In the genomic region with DNA sequence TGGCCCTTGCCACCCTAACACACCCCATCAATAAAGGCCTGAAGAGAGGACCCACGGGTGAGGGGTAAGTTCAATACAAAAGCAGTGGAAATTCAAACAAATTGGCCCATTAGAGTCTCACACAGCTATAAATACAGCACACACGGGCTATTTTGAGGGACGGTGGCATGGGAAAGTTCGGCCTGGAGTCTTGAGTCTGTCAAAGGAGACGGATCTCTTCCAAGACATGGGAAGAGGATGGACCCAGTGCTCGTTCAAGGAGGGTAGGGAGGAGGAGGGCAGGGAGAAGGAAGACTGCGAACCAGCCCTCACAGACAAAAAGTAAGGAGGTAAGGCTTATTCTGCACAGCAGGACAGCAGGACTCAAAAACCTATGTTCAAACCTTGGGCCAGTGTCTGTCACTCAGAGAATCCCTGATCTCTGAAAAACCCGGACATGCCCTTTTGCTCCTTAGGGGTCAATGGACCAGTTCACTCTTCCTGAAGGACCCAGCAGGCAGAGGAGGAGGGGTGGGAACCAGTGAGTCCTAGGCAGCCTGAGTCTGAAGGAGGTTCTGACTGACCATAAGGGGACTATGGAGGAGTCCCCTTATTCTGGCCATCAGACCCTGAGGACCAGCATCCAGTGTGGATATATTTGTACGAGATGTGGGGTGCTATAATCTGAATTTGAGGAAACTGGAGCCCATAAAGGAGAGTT, we compare ENCODE assay signal across 12 mouse cellular contexts.
A peak's percentile ranks its signal among the peaks of the same experiment; 100 is the strongest.
DNase-seq lines count a peak whose midpoint lies in the region; ATAC-seq and TF ChIP-seq lines count a peak whose summit lies in the region.
"Had no signal": no experiment of that assay in that cellular context is flagged by ENCODE, and none has a peak within 500 bp of the region (broad histone marks: within the 10 kb centered on the region; RNA-seq: fewer than 3 reads in every experiment).

No protein-coding gene starts in this region.

- no peak overlapping the region for H3K4me2 ChIP-seq in heart, embryonic 13.5 days
- no peak overlapping the region for H3K4me2 ChIP-seq in lung, postnatal 0 days (replicated peaks; ENCODE audit: low read depth, low read length)
- no peak overlapping the region for H3K4me2 ChIP-seq in forebrain, embryonic 12.5 days
- no peak overlapping the region for H3K4me2 ChIP-seq in neural tube, embryonic 11.5 days (ENCODE audit: low read depth)

- no peak overlapping the region for H3K4me3 ChIP-seq in heart, embryonic 13.5 days
- H3K4me3 ChIP-seq in lung, postnatal 0 days (ENCODE audit: low read depth, low read length): no peak overlapping the region
- no peak overlapping the region for H3K4me3 ChIP-seq in forebrain, embryonic 12.5 days (replicated peaks)
- H3K4me3 ChIP-seq in neural tube, embryonic 11.5 days (ENCODE audit: low read depth, low read length): no peak overlapping the region
- H3K4me3 ChIP-seq: myocyte had no signal

- no peaks in the 10 kb centered on the region for H3K9me3 ChIP-seq in heart, embryonic 13.5 days
- H3K9me3 ChIP-seq in lung, postnatal 0 days (ENCODE audit: low read length): no peaks in the 10 kb centered on the region
- H3K9me3 ChIP-seq in forebrain, embryonic 12.5 days: no peaks in the 10 kb centered on the region
- no peaks in the 10 kb centered on the region for H3K9me3 ChIP-seq in neural tube, embryonic 11.5 days (ENCODE audit: control insufficient read depth, low read length)

- TF ChIP-seq EP300 in lung, postnatal 0 days (IDR thresholded peaks at IDR 0.05): no peak

- no peak for DNase-seq in heart, adult 18-20 months
- no peak for DNase-seq in lung, postnatal 0 days (ENCODE audit: low spot score)
- DNase-seq in lung, postnatal 25 days (ENCODE audit: low spot score): no peak
- peak; percentile 40 for DNase-seq in neural tube, embryonic 11.5 days (ENCODE audit: low spot score)
- no peak for DNase-seq in MN1 (ENCODE audit: low spot score)
- no peak for DNase-seq in layer of hippocampus, adult 9-11 months
- DNase-seq: cerebellum, postnatal 25 days; lung, postnatal 36 days had no signal

- peak overlapping the region; percentile 82 for H3K27ac ChIP-seq in heart, embryonic 13.5 days (replicated peaks)
- H3K27ac ChIP-seq in lung, postnatal 0 days (ENCODE audit: low read length): peak overlapping the region; percentile 69; the same call in 1 of the 2 replicates
- 0 out of 2 replicates have a peak overlapping the region, but pooled peaks have one; percentile 10 for H3K27ac ChIP-seq in forebrain, embryonic 12.5 days
- H3K27ac ChIP-seq in neural tube, embryonic 11.5 days (ENCODE audit: low read depth, low read length): peak overlapping the region; percentile 9; the same call in 1 of the 2 replicates

- no peak for TF ChIP-seq CTCF in lung, postnatal 0 days (IDR thresholded peaks at IDR 0.05)

- 58% methylated on average over 9 of the region's 9 CpGs for WGBS in heart, embryonic 13.5 days
- 57% methylated on average over 9 of the region's 9 CpGs for WGBS in lung, postnatal 0 days
- 47% methylated on average over 9 of the region's 9 CpGs for WGBS in forebrain, embryonic 12.5 days
- 36% methylated on average over 9 of the region's 9 CpGs for WGBS in neural tube, embryonic 11.5 days

- ATAC-seq in heart, embryonic 13.5 days (ENCODE audit: extremely low read depth, insufficient number of reproducible peaks, low FRiP score, low TSS enrichment): no peak
- peak; percentile 24; the same call in 1 of the 2 replicates for ATAC-seq in lung, postnatal 0 days
- no peak for ATAC-seq in forebrain, embryonic 12.5 days (ENCODE audit: low FRiP score)
- no peak for ATAC-seq in neural tube, embryonic 11.5 days (ENCODE audit: insufficient read depth, low FRiP score, low TSS enrichment)
- ATAC-seq: inflammation-experienced regulatory T-cells, adult 6 months had no signal

- no peaks in the 10 kb centered on the region for H3K36me3 ChIP-seq in heart, embryonic 13.5 days
- H3K36me3 ChIP-seq in lung, postnatal 0 days (ENCODE audit: insufficient read depth, low read length): no peaks in the 10 kb centered on the region
- H3K36me3 ChIP-seq in forebrain, embryonic 12.5 days (replicated peaks): no peaks in the 10 kb centered on the region
- no peaks in the 10 kb centered on the region for H3K36me3 ChIP-seq in neural tube, embryonic 11.5 days (ENCODE audit: control insufficient read depth, insufficient read depth, low read length)

- H3K4me1 ChIP-seq in heart, embryonic 13.5 days: peaks cover 27% of the 10 kb centered on the region
- peaks cover 3% of the 10 kb centered on the region; the same call in 1 of the 2 replicates for H3K4me1 ChIP-seq in lung, postnatal 0 days (ENCODE audit: insufficient read depth, low read depth, low read length)
- peaks cover 22% of the 10 kb centered on the region for H3K4me1 ChIP-seq in forebrain, embryonic 12.5 days
- peaks cover 11% of the 10 kb centered on the region; the same call in 1 of the 2 replicates for H3K4me1 ChIP-seq in neural tube, embryonic 11.5 days (ENCODE audit: control insufficient read depth, insufficient read depth, low read length)

- peak overlapping the region; percentile 37; the same call in 1 of the 2 replicates for H3K9ac ChIP-seq in heart, embryonic 13.5 days
- no peak overlapping the region for H3K9ac ChIP-seq in lung, postnatal 0 days (replicated peaks; ENCODE audit: low read depth)
- no peak overlapping the region for H3K9ac ChIP-seq in forebrain, embryonic 12.5 days
- H3K9ac ChIP-seq in neural tube, embryonic 11.5 days (ENCODE audit: low read length): no peak overlapping the region

- H3K27me3 ChIP-seq in heart, embryonic 13.5 days (replicated peaks): no peaks in the 10 kb centered on the region
- no peaks in the 10 kb centered on the region for H3K27me3 ChIP-seq in lung, postnatal 0 days (replicated peaks; ENCODE audit: insufficient read depth, low read length)
- H3K27me3 ChIP-seq in forebrain, embryonic 12.5 days: 0 out of 2 replicates have a peak, but pooled peaks cover 3% of the 10 kb centered on the region
- H3K27me3 ChIP-seq in neural tube, embryonic 11.5 days (ENCODE audit: control insufficient read depth, insufficient read depth, low read length): no peaks in the 10 kb centered on the region

Comparison
In these comparisons a context has a peak if more than half of its experiments do, and no peak if none do; other contexts are left out.
1. H3K27ac ChIP-seq: peak in every context shown above with its lines; median percentile 82 in heart, embryonic 13.5 days; 69 in lung, postnatal 0 days; 10 in forebrain, embryonic 12.5 days; 9 in neural tube, embryonic 11.5 days.